ENCODE assay signal across 8 mouse cellular contexts in the genomic region with DNA sequence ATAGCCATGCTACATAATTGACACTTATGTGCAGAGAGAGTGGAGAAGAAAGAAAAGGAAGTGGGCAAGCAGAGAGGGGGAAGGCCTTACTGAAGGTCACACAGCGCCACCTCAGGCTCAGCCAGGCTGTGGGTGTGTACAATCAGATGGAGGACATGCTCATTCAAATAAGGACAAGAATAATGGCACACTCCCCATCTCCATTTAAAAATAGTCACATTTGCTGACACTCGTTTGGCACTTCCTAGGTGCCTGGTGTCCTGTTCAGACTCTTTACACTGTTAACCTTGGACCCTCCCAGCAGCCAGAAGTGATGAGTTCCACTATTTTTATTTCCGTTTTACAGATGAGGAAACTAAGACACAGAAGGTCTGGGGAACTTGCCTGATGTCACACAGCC. TPM values are rescaled to one million over a fixed set of nuclear protein-coding genes. Genes with fewer than 3 reads are reported as not detected.
DNase-seq lines count a peak whose midpoint lies in the region; ATAC-seq and TF ChIP-seq lines count a peak whose summit lies in the region.

No protein-coding gene starts in this region.

- peak overlapping the region; percentile 92 for H3K4me2 ChIP-seq in embryonic facial prominence, embryonic 15.5 days (replicated peaks)
- H3K4me2 ChIP-seq in hindbrain, embryonic 11.5 days (replicated peaks; ENCODE audit: low read depth, low read length) = peak overlapping the region; percentile 69
- H3K4me2 ChIP-seq in liver, postnatal 0 days (ENCODE audit: low read depth, low read length) = peak overlapping the region; percentile 96
- peak overlapping the region; percentile 93 for H3K4me2 ChIP-seq in neural tube, embryonic 14.5 days (ENCODE audit: low read depth, low read length)

- H3K36me3 ChIP-seq in embryonic facial prominence, embryonic 15.5 days = no peaks in the 10 kb centered on the region
- H3K36me3 ChIP-seq in hindbrain, embryonic 11.5 days (ENCODE audit: control insufficient read depth, insufficient read depth, low read length) = no peaks in the 10 kb centered on the region
- H3K36me3 ChIP-seq in liver, postnatal 0 days (replicated peaks; ENCODE audit: insufficient read depth, low read length) = no peaks in the 10 kb centered on the region
- H3K36me3 ChIP-seq in neural tube, embryonic 14.5 days (ENCODE audit: control insufficient read depth, insufficient read depth, low read length) = no peaks in the 10 kb centered on the region

- H3K9ac ChIP-seq in embryonic facial prominence, embryonic 15.5 days = no peak overlapping the region
- peak overlapping the region; percentile 93; the same call in 1 of the 2 replicates for H3K9ac ChIP-seq in hindbrain, embryonic 11.5 days (ENCODE audit: low read depth, low read length)
- 0 out of 2 replicates have a peak overlapping the region, but pooled peaks have one; percentile 27 for H3K9ac ChIP-seq in liver, postnatal 0 days (replicated peaks)
- peak overlapping the region; percentile 57; the same call in 1 of the 2 replicates for H3K9ac ChIP-seq in neural tube, embryonic 14.5 days (replicated peaks; ENCODE audit: low read depth, low read length)

- TF ChIP-seq EP300 in liver, postnatal 0 days (IDR thresholded peaks at IDR 0.05; ENCODE audit: low read depth) = no peak

- H3K27me3 ChIP-seq in embryonic facial prominence, embryonic 15.5 days = no peaks in the 10 kb centered on the region
- no peaks in the 10 kb centered on the region for H3K27me3 ChIP-seq in hindbrain, embryonic 11.5 days (ENCODE audit: control insufficient read depth, insufficient read depth, low read length)
- no peaks in the 10 kb centered on the region for H3K27me3 ChIP-seq in liver, postnatal 0 days (ENCODE audit: insufficient read depth, low read length)
- H3K27me3 ChIP-seq in neural tube, embryonic 14.5 days (ENCODE audit: control insufficient read depth, insufficient read depth, low read length) = no peaks in the 10 kb centered on the region

- TF ChIP-seq CTCF in liver, postnatal 0 days (IDR thresholded peaks at IDR 0.05; ENCODE audit: low read depth) = peak; percentile 68

- peaks cover 51% of the 10 kb centered on the region for H3K4me1 ChIP-seq in embryonic facial prominence, embryonic 15.5 days
- peaks cover 10% of the 10 kb centered on the region for H3K4me1 ChIP-seq in hindbrain, embryonic 11.5 days (replicated peaks; ENCODE audit: control insufficient read depth, insufficient read depth, low read length)
- peaks cover 47% of the 10 kb centered on the region for H3K4me1 ChIP-seq in liver, postnatal 0 days (ENCODE audit: insufficient read depth)
- H3K4me1 ChIP-seq in neural tube, embryonic 14.5 days (ENCODE audit: control insufficient read depth, insufficient read depth, low read length) = peaks cover 24% of the 10 kb centered on the region

- peak overlapping the region; percentile 91; the same call in 1 of the 2 replicates for H3K4me3 ChIP-seq in embryonic facial prominence, embryonic 15.5 days (replicated peaks)
- H3K4me3 ChIP-seq in hindbrain, embryonic 11.5 days (ENCODE audit: low read depth, low read length) = peak overlapping the region; percentile 86; the same call in 1 of the 2 replicates
- H3K4me3 ChIP-seq in liver, postnatal 0 days (ENCODE audit: low read depth, low read length) = peak overlapping the region; percentile 87
- no peak overlapping the region; the same call in 1 of the 2 replicates for H3K4me3 ChIP-seq in neural tube, embryonic 14.5 days (ENCODE audit: low read depth, low read length)

- no peak for ATAC-seq in embryonic facial prominence, embryonic 15.5 days (ENCODE audit: insufficient number of reproducible peaks, low FRiP score, low TSS enrichment, low read depth)
- peak; percentile 0; the same call in 1 of the 2 replicates for ATAC-seq in hindbrain, embryonic 11.5 days (ENCODE audit: low FRiP score)
- ATAC-seq in liver, postnatal 0 days = peak; percentile 4
- ATAC-seq in neural tube, embryonic 14.5 days (ENCODE audit: low read depth) = peak; percentile 0; the same call in 1 of the 2 replicates

- peak; percentile 72 for DNase-seq in layer of hippocampus, adult 9-11 months
- DNase-seq in layer of hippocampus, postnatal 10 days (ENCODE audit: low spot score in 2 of 2) = no peak
- peak; percentile 43 for DNase-seq in hindbrain, embryonic 11.5 days (ENCODE audit: low spot score)
- DNase-seq in liver, postnatal 0 days = peak; percentile 57
- DNase-seq in frontal cortex, adult 2 months (ENCODE audit: extremely low spot score in 1 of 2, low spot score in 1 of 2) = no peak
- no peak for DNase-seq in adrenal gland, postnatal 10 days

- H3K9me3 ChIP-seq in embryonic facial prominence, embryonic 15.5 days (replicated peaks) = no peaks in the 10 kb centered on the region
- H3K9me3 ChIP-seq in hindbrain, embryonic 11.5 days (ENCODE audit: control insufficient read depth, low read length) = no peaks in the 10 kb centered on the region
- no peaks in the 10 kb centered on the region for H3K9me3 ChIP-seq in liver, postnatal 0 days (ENCODE audit: low read length)
- no peaks in the 10 kb centered on the region for H3K9me3 ChIP-seq in neural tube, embryonic 14.5 days (ENCODE audit: control insufficient read depth, low read length)

- H3K27ac ChIP-seq in embryonic facial prominence, embryonic 15.5 days (replicated peaks) = peak overlapping the region; percentile 91; the same call in 1 of the 2 replicates
- peak overlapping the region; percentile 96 for H3K27ac ChIP-seq in hindbrain, embryonic 11.5 days (ENCODE audit: low read depth, low read length)
- peak overlapping the region; percentile 92 for H3K27ac ChIP-seq in liver, postnatal 0 days (ENCODE audit: low read depth)
- peak overlapping the region; percentile 95 for H3K27ac ChIP-seq in neural tube, embryonic 14.5 days (ENCODE audit: low read depth, low read length)

- 53% methylated on average over 3 of the region's 3 CpGs for WGBS in embryonic facial prominence, embryonic 15.5 days
- WGBS in hindbrain, embryonic 11.5 days = 46% methylated on average over 3 of the region's 3 CpGs
- 23% methylated on average over 3 of the region's 3 CpGs for WGBS in liver, postnatal 0 days (ENCODE audit: insufficient replicate concordance)
- WGBS in neural tube, embryonic 14.5 days = 46% methylated on average over 3 of the region's 3 CpGs

RNA-seq across cellular contexts. Expression of gene Slc6a6, which starts 0.7 kb away (rescaled TPM):
- 100 to 1,000 TPM; 177 to 193 TPM for total RNA-seq in layer of hippocampus, postnatal 10 days (2021)
- polyA plus RNA-seq in embryonic facial prominence, embryonic 15.5 days (2015; fragmentation: Nextera tagmentation; extraction: Ambion mirVana) = 61.6 and 77.5 TPM in 2 replicates
- 46.6 and 64.0 TPM in 2 replicates for polyA plus RNA-seq in hindbrain, embryonic 11.5 days (2014; fragmentation: Nextera tagmentation; extraction: Ambion mirVana)
- 31.1 and 34.4 TPM in 2 replicates for polyA plus RNA-seq in liver, postnatal 0 days (2015; fragmentation: Nextera tagmentation; extraction: Ambion mirVana)
- 89.3 and 100 TPM in 2 replicates for polyA plus RNA-seq in neural tube, embryonic 14.5 days (2014; fragmentation: Nextera tagmentation; extraction: Ambion mirVana)
- 109 and 123 TPM in 2 replicates for polyA plus RNA-seq in frontal cortex, adult 2 months (2012; rRNA removed)
- total RNA-seq in adrenal gland, postnatal 10 days (2021) = 100 to 1,000 TPM; 175 to 205 TPM

Comparison
In these comparisons a context has a peak if more than half of its experiments do, and no peak if none do; other contexts are left out.
1. DNase-seq: peak in layer of hippocampus, adult 9-11 months (single experiment), hindbrain, embryonic 11.5 days (single experiment) and liver, postnatal 0 days (single experiment); none in layer of hippocampus, postnatal 10 days (0 of 2), frontal cortex, adult 2 months (0 of 2) and adrenal gland, postnatal 10 days (single experiment).
2. Peak in every context shown above with its lines, with median percentiles within 50 percentile points of each other: H3K27ac ChIP-seq and H3K4me2 ChIP-seq.